Mouse (Mus musculus): Measurements from ENCODE around the gene Psmb3. TPM values are rescaled to one million over a fixed set of nuclear protein-coding genes. Genes with fewer than 3 reads are reported as not detected.

The Psmb3 gene
- total and polyA plus RNA-seq, 3 experiments, result 648 to 914 TPM; not detected in 1

DNA sequence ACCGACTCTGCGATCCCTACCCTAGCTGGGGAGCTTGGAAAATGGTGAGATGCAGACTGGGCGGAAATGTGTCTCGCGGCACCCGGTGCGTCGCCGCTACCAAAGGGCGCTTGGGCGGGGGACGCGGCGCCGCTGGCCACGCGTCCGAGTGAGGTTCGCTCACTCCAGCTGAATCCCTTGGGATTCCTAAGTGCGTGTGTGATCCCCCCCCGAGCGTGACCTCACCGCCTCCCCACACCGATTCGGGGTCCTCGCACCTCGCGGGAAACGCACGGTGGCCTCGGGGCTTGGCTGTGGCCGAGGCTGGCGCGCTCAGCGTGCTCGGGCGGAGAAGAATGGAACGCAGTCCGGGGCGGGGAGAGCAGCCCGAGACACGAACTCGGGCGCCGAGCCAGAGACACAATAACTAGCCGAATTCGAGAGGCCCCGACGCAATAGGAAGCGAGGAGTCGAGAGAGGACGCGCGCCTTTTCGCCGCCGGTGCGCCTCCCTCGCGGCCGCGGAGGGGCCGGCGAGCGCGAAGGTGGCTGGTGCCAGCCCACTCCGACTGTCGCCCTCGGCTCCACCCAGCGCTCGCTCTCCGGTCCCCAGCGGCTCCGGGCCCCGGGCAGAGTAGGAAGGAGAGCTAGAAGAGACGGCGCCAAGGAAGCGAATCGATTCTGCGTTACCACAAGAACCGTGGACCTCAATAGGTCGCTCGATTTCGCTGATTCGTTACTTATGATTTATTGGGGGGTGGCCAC is 3.0 kb upstream of the Psmb3 start, which contains the start of gene Pcgf2:
TSS of gene Pcgf2 (minus strand) at position 495 of the 743 bp plus-strand sequence.
- peak; percentile 85 for DNase-seq (ENCODE audit: low read depth, low spot score)
- Histone ChIP-seq H3K36me3 (ENCODE audit: control insufficient read depth in 1 of 2, insufficient read depth in 2 of 2, low read length in 2 of 2) (peaks cover 0 to 12% of the 10 kb centered on the region in 2 experiments; a peak in 2 of 4 replicates), H3K27me3 (ENCODE audit: control insufficient read depth in 1 of 2, insufficient read depth in 2 of 2, low read length in 2 of 2) (no peaks in the 10 kb centered on the region), H3K9ac (ENCODE audit: control insufficient read depth, low read depth, low read length, poor library complexity, severe bottlenecking) (peak within 1 kb of the TSS; percentile 83), H3K9me3 (replicated peaks; ENCODE audit: insufficient read depth, low read length) (no peaks in the 10 kb centered on the region), H3K79me2 (ENCODE audit: control insufficient read depth, insufficient read depth, low read length, poor library complexity) (peaks cover 26% of the 10 kb centered on the region), H3K4me1 (ENCODE audit: control insufficient read depth in 1 of 2, insufficient read depth in 2 of 2, low read length in 2 of 2) (peaks cover 0 to 19% of the 10 kb centered on the region in 2 experiments; a peak in 3 of 4 replicates), H3K4me3 (ENCODE audit: control insufficient read depth in 1 of 2, insufficient read depth in 1 of 2, low read depth in 2 of 2, low read length in 2 of 2) (peak within 1 kb of the TSS; percentile 73 to 94), H3K27ac (ENCODE audit: control insufficient read depth, low read depth, low read length) (peak within 1 kb of the TSS; percentile 66)
- TF ChIP-seq MAFK (IDR thresholded peaks at IDR 0.05; ENCODE audit: borderline replicate concordance, low read depth, low read length) (no peak), MYB (IDR thresholded peaks at IDR 0.05; ENCODE audit: low read depth, low read length) (no peak), USF1 (IDR thresholded peaks at IDR 0.05; ENCODE audit: low read depth, low read length) (no peak), ETS1 (IDR thresholded peaks at IDR 0.05; ENCODE audit: low read depth, low read length) (peak; percentile 46; the same call in 1 of the 2 replicates), RAD21 (IDR thresholded peaks at IDR 0.05; ENCODE audit: low read depth, low read length) (no peak), UBTF (IDR thresholded peaks at IDR 0.05; ENCODE audit: borderline replicate concordance, insufficient read depth, low read depth, low read length) (peak; percentile 98; the same call in 1 of the 2 replicates), MEF2A (IDR thresholded peaks at IDR 0.05; ENCODE audit: extremely low read depth, insufficient replicate concordance, low read depth, low read length, poor library complexity, severe bottlenecking) (no peak), CTCF (IDR thresholded peaks at IDR 0.05 in 2 of 3, conservative IDR thresholded peaks at IDR 0.05 in 1 of 3; ENCODE audit: control insufficient read depth in 1 of 3, insufficient read depth in 1 of 3, low read depth in 2 of 3, low read length in 3 of 3, poor library complexity in 1 of 3, severe bottlenecking in 1 of 3) (no peak), EP300 (IDR thresholded peaks at IDR 0.05; ENCODE audit: low read depth in 1 of 2, low read length in 2 of 2) (no peak), POLR2AphosphoS2 (IDR thresholded peaks at IDR 0.05; ENCODE audit: low read length) (peak; percentile 36; the same call in 1 of the 2 replicates), ZC3H11A (IDR thresholded peaks at IDR 0.05; ENCODE audit: low read depth, low read length) (no peak; the same call in 1 of the 2 replicates), ZKSCAN1 (IDR thresholded peaks at IDR 0.05; ENCODE audit: low read depth, low read length) (no peak), CHD2 (IDR thresholded peaks at IDR 0.05; ENCODE audit: low read length) (no peak), JUND (IDR thresholded peaks at IDR 0.05; ENCODE audit: low read depth, low read length) (no peak), MAZ (IDR thresholded peaks at IDR 0.05; ENCODE audit: low read depth, low read length) (peak; percentile 45; the same call in 1 of the 2 replicates), RCOR1 (IDR thresholded peaks at IDR 0.05; ENCODE audit: low read depth, low read length) (0 out of 2 replicates have a peak, but pooled peaks have one; percentile 15), ELF1 (IDR thresholded peaks at IDR 0.05; ENCODE audit: low read depth, low read length) (peak; percentile 46; the same call in 1 of the 2 replicates), USF2 (IDR thresholded peaks at IDR 0.05; ENCODE audit: borderline replicate concordance in 1 of 2, insufficient read depth in 1 of 2, low read depth in 1 of 2, low read length in 2 of 2) (no peak), MXI1 (IDR thresholded peaks at IDR 0.05; ENCODE audit: low read depth, low read length) (peak; percentile 30), E2F4 (IDR thresholded peaks at IDR 0.05; ENCODE audit: borderline replicate concordance, low read depth, low read length) (peak; percentile 61; the same call in 1 of the 2 replicates), TAL1 (IDR thresholded peaks at IDR 0.05; ENCODE audit: low read length) (no peak), POLR2AphosphoS5 (IDR thresholded peaks at IDR 0.05; ENCODE audit: borderline replicate concordance, low read depth, low read length) (no peak), ZMIZ1 (IDR thresholded peaks at IDR 0.05; ENCODE audit: low read depth, low read length) (peak; percentile 74; the same call in 1 of the 2 replicates), MYC (IDR thresholded peaks at IDR 0.05; ENCODE audit: low read depth, low read length) (0 out of 2 replicates have a peak, but pooled peaks have one; percentile 32), KAT2A (conservative IDR thresholded peaks at IDR 0.05; ENCODE audit: low read depth, low read length) (no peak), TCF12 (IDR thresholded peaks at IDR 0.05; ENCODE audit: low read depth, low read length) (peak; percentile 20), ZNF384 (IDR thresholded peaks at IDR 0.05; ENCODE audit: low read depth, low read length) (0 out of 2 replicates have a peak, but pooled peaks have one; percentile 10), POLR2A (IDR thresholded peaks at IDR 0.05; ENCODE audit: control insufficient read depth in 1 of 2, insufficient read depth in 1 of 2, low read depth in 1 of 2, low read length in 2 of 2, poor library complexity in 1 of 2) (peak; percentile 34 to 42; a peak in 2 of 4 replicates), NRF1 (IDR thresholded peaks at IDR 0.05; ENCODE audit: insufficient read depth, low read depth, low read length, poor library complexity, severe bottlenecking) (0 out of 2 replicates have a peak, but pooled peaks have one; percentile 10), MAX (IDR thresholded peaks at IDR 0.05; ENCODE audit: low read length) (peak; percentile 70), CHD1 (IDR thresholded peaks at IDR 0.05; ENCODE audit: low read depth, low read length) (no peak), BHLHE40 (IDR thresholded peaks at IDR 0.05; ENCODE audit: borderline replicate concordance, low read depth, low read length) (no peak), HCFC1 (IDR thresholded peaks at IDR 0.05; ENCODE audit: low read depth, low read length) (peak; percentile 26; the same call in 1 of the 2 replicates), GATA1 (IDR thresholded peaks at IDR 0.05; ENCODE audit: low read depth, low read length) (no peak)

Measured in MEL (cell line).